Mouse (Mus musculus) olfactory bulb, adult 2 months (tissue): ENCODE measurements around the gene Wasf2.

ENCODE experiments used
- CTCF ChIP-seq: fragments of 200-500 bp; IDR thresholded peaks from 2 replicates; pipeline ENCODE4 v1.5.1; 2012; ENCODE audit warnings: low read depth, mild to moderate bottlenecking, low read length, moderate library complexity; ENCODE audit not compliant: insufficient read depth
- POLR2A ChIP-seq: fragments of 200-500 bp; IDR thresholded peaks from 2 replicates; pipeline ENCODE4 v1.6.1; 2012; ENCODE audit warnings: mild to moderate bottlenecking, low read depth, low read length, moderate library complexity; ENCODE audit not compliant: insufficient read depth

GRCm38 (mm10) chr4:133127079-133127478 lies 3.2 kb upstream of the Wasf2 start:
- no peak for TF ChIP-seq CTCF
- no peak for TF ChIP-seq POLR2A
